Mouse (Mus musculus): ENCODE results near the gene Chchd6.

DNA sequence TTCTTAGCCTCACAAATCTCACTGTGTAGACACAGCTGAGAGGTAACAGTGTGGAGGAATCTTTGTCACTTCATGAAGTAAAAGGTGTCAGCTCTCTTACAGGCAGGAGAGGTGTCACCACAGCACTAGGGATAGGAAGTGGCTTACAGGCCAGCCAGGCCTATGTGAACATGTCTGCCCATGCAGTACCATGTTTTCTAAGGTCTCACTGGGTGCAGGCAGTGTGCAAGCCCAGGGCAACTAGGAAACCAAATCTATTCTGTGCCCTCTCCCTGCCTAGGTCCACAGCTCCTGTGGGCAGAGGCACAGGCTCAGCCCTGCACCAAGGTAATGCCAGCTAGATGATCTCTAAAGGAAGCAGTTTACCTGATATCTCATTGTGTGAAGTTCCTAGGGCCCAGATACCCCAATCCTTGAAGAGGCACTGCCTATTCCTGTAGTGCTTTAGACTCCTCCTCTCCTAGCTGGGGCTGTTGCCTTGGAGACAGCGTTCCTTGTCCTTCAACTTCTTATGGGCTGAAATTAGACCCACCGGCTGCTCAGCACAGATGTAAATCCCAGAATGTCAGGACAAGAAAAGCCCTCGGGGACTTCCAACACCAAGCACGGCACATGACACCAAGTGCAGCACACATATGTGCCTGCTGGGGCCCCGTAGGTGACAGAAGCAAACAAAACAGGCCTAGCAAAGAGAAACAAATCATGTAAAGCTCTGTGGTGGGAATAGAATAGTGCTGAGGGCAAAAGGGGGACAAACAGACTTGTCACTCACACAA lies 10.6 kb downstream of the Chchd6 start:
- TF ChIP-seq CTCF (conservative IDR thresholded peaks at IDR 0.05; ENCODE audit: low read length) = no peak
- TF ChIP-seq POU5F1 (IDR thresholded peaks at IDR 0.05; ENCODE audit: borderline replicate concordance, low read length) = no peak
- no peak for TF ChIP-seq NANOG (IDR thresholded peaks at IDR 0.05; ENCODE audit: borderline replicate concordance, low read length)

Measured in E14TG2a.4 (cell line).